Mouse (Mus musculus) midbrain, embryonic 11.5 days (tissue): ENCODE data around the gene Igsf9. TPM values are rescaled to one million over a fixed set of nuclear protein-coding genes. Genes with fewer than 3 reads are reported as not detected.

ENCODE experiments used
- ATAC-seq: fragments of 200-750 bp; cut with Nextera tagmentation; 2 replicates; pipeline ENCODE4 v1.8.0; 2017; ENCODE audit warnings: moderate TSS enrichment, moderate library complexity; ENCODE audit not compliant: low FRiP score
- DNase-seq: peaks from one replicate; pipeline ENCODE4 v3.0.0; 2015; ENCODE audit warnings: low spot score; ENCODE audit errors: missing footprints
- H3K27ac ChIP-seq: fragments of 300-500 bp; sonication (generic); 2 replicates; pipeline ENCODE4 v1.5.1; 2014; ENCODE audit warnings: low read depth, low read length
- H3K27me3 ChIP-seq: fragments of 300-500 bp; sonication (generic); 2 replicates; pipeline ENCODE4 v1.6.1; 2014; ENCODE audit warnings: mild to moderate bottlenecking, low read length, moderate library complexity, mixed read lengths; ENCODE audit not compliant: control insufficient read depth, insufficient read depth
- H3K36me3 ChIP-seq: fragments of 300-500 bp; sonication (generic); 2 replicates; pipeline ENCODE4 v1.6.1; 2014; ENCODE audit warnings: mild to moderate bottlenecking, low read length, moderate library complexity, mixed read lengths; ENCODE audit not compliant: control insufficient read depth, insufficient read depth
- H3K4me1 ChIP-seq: fragments of 300-500 bp; sonication (generic); 2 replicates; pipeline ENCODE4 v1.6.1; 2014; ENCODE audit warnings: low read length; ENCODE audit not compliant: control insufficient read depth, insufficient read depth
- H3K4me2 ChIP-seq: fragments of 300-500 bp; sonication (generic); 2 replicates; pipeline ENCODE4 v1.6.1; 2014; ENCODE audit warnings: mild to moderate bottlenecking, moderate library complexity
- H3K4me3 ChIP-seq: fragments of 300-500 bp; sonication (generic); 2 replicates; pipeline ENCODE4 v1.5.1; 2014; ENCODE audit warnings: low read depth, low read length
- H3K9ac ChIP-seq: fragments of 300-500 bp; sonication (generic); 2 replicates; pipeline ENCODE4 v1.6.1; 2014; ENCODE audit warnings: low read length
- H3K9me3 ChIP-seq: fragments of 300-500 bp; sonication (generic); 2 replicates; pipeline ENCODE4 v1.6.1; 2016; ENCODE audit warnings: low read length; ENCODE audit not compliant: control insufficient read depth
- WGBS: fragments of 180-500 bp; shearing (Covaris S2); extraction: QIAGEN DNeasy Blood & Tissue Kit; methylation state at CpG from one replicate; pipeline ENCODE4 v1.1.7; 2014; 5-methylcytosine and 5-hydroxymethylcytosine counted together
- polyA plus RNA-seq: library from polyadenylated mRNA; unstranded; fragments of >200 nt; fragmentation: Nextera tagmentation; extraction: Ambion mirVana; gene quantifications from 2 replicates; pipeline ENCODE4 v1.2.1, GENCODE M21; 2014

Gene Igsf9
- polyA plus RNA-seq, 1 experiment from 2014 or later: 49.7 TPM

DNA sequence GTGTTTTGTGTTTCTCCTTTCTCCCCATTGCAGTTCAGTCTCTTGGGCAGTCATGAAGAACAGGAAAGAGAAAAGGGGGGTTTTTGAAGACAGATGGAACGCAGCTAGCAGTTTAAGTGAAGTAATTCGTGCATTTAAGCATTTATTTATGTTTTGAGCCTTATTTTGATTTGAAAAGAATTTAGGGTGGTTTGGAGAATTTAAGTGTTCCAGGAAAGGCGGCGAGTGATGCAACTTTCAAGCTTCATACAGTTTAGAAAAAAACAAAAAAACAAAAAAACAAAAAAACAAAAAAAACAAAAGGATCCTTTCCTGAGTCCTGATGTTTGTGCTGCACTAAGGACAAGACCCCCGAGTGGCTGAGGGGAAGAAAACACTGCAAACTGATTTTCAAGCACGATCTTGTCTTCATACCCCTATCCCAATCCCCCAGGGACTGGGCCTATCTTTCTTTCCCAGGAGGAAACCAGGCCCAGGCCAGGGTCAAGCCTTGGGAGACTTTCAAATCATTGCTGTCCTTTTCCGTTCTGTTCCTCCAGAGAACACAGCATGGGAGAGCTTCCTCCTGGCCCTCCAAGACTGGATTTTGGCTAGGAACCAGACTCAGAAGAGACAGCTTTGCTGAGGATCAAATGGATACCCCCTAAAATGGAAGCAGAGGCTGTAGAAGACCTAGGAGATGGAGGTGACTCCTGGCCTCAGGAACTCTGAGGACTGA lies 33.1 kb downstream of the Igsf9 start:
- no peak overlapping the region for H3K4me3 ChIP-seq
- H3K27ac ChIP-seq: no peak overlapping the region
- H3K27me3 ChIP-seq: no peaks in the 10 kb centered on the region
- H3K4me1 ChIP-seq: no peaks in the 10 kb centered on the region
- DNase-seq (no peak), ATAC-seq (no peak)
- H3K9ac ChIP-seq: no peak overlapping the region
- H3K4me2 ChIP-seq: no peak overlapping the region
- 84% methylated on average over 7 of the region's 7 CpGs for WGBS
- H3K9me3 ChIP-seq: no peaks in the 10 kb centered on the region
- H3K36me3 ChIP-seq: no peaks in the 10 kb centered on the region

DNA sequence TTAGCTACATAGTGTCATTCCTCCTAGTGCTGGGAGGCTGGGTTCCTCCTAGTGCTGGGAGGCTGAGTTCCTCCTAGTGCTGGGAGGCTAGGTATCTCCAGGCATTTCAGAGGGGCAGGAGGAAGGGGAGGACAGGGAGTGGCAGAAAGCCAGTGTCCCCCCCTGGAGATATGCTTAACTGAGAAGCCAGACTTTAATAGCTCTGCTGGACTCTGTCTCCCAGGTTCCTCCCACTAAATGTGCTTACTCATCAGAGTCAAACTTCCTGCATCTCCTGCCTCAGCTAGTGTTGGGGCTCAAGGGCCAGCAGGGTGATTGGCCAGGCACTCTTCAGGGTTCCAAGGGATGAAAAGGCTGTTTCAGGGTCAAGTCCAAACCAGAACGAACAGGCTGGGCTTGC lies 33.8 kb downstream of the Igsf9 start:
- DNase-seq: no peak
- Histone ChIP-seq H3K4me2 (no peak overlapping the region), H3K36me3 (no peaks in the 10 kb centered on the region), H3K4me3 (no peak overlapping the region), H3K4me1 (no peaks in the 10 kb centered on the region), H3K9me3 (no peaks in the 10 kb centered on the region), H3K27me3 (no peaks in the 10 kb centered on the region), H3K27ac (no peak overlapping the region), H3K9ac (no peak overlapping the region)
- no peak for ATAC-seq
- 86% methylated on average over 1 of the region's 1 CpGs for WGBS

- WGBS: 73% methylated on average over 4 of the region's 4 CpGs
- Histone ChIP-seq H3K4me3 (no peak overlapping the region), H3K36me3 (no peaks in the 10 kb centered on the region), H3K9me3 (no peaks in the 10 kb centered on the region), H3K9ac (no peak overlapping the region), H3K4me2 (no peak overlapping the region), H3K27me3 (no peaks in the 10 kb centered on the region), H3K27ac (no peak overlapping the region), H3K4me1 (0 out of 2 replicates have a peak, but pooled peaks cover 5% of the 10 kb centered on the region)
- no peak for ATAC-seq
- DNase-seq: no peak
Measured at GRCm38 (mm10) chr1:172518013-172518412, 36.4 kb downstream of the Igsf9 start.

DNA sequence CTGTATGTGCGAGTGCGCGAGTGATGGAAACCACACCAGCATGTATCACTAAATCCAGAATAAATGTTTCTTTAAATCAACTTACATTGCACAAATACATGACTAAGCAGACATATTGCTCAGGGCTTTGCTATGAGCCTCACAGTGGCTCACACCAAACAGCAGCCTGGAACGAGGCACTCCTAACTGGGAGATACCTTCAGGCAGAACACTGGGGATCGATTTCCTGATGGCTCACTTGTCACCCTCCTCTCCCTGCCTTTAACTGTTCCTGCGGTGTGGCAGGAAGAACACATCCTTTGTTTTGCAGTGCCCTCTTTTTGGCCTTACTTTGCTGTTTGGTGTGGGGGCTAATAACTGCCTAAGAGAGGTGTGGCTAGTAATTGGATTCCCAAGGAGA lies 38.1 kb downstream of the Igsf9 start:
- ATAC-seq (no peak), DNase-seq (no peak)
- H3K4me1 ChIP-seq: 0 out of 2 replicates have a peak, but pooled peaks cover 5% of the 10 kb centered on the region
- no peak overlapping the region for H3K4me3 ChIP-seq
- no peak overlapping the region for H3K27ac ChIP-seq
- H3K9me3 ChIP-seq: no peaks in the 10 kb centered on the region
- no peak overlapping the region for H3K4me2 ChIP-seq
- 70% methylated on average over 6 of the region's 6 CpGs for WGBS
- no peaks in the 10 kb centered on the region for H3K27me3 ChIP-seq
- H3K9ac ChIP-seq: no peak overlapping the region
- no peaks in the 10 kb centered on the region for H3K36me3 ChIP-seq

DNA sequence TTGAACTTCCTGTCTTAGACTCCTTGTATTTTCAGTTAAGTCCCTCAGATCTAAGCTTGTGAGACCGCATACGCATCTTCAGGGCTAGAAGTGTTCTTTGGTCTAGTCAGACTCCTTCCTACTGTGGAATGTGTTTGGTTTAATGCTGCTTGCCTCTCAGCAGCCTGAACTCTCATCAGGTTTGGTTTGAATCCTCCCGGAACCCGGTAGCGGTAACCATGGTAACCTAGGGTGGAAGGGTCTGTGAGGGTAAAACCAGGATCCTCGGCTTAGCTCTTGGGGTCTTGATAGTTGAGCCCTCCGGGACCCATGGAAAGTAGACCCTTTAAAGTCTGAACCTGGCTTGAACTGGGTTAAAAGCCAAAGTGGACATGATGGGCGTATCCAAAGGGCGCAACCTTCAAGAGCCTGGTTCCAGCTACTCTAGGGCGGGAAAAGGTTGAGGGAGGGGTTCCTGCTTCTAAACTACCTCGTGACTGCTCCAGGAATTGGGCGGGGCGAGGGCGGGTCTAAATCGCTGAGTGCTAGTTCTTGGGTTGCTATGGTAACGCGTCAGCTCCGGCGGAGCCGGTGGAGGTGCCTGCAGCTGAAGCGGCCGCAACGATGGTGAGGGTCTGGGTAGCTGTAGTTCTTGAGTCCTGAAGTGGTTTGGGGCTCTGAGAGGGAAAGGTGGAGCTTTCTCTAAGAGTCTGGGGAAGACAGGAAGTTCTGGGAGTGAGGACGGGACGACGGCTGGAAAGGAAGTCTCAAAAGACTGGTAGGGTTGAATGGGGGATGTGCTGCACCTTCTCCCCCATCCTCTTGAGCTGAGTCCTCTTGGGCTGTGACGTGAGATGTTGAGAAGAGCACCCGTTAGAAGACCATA lies 39.2 kb downstream of the Igsf9 start, which contains the start of gene Cfap45:
Gene Cfap45, plus strand, starts transcription at position 226 of the 865 bp plus-strand sequence.
- no peaks in the 10 kb centered on the region for H3K36me3 ChIP-seq
- no peaks in the 10 kb centered on the region for H3K27me3 ChIP-seq
- H3K9ac ChIP-seq: no peak within 1 kb of the TSS
- 2% methylated on average over 28 of the region's 28 CpGs for WGBS
- 0 out of 2 replicates have a peak, but pooled peaks cover 5% of the 10 kb centered on the region for H3K4me1 ChIP-seq
- ATAC-seq: peak; percentile 93
- peak within 1 kb of the TSS; percentile 34 for H3K4me2 ChIP-seq
- no peaks in the 10 kb centered on the region for H3K9me3 ChIP-seq
- peak; percentile 98 for DNase-seq
- peak within 1 kb of the TSS; percentile 6; the same call in 1 of the 2 replicates for H3K4me3 ChIP-seq
- H3K27ac ChIP-seq: no peak within 1 kb of the TSS

DNA sequence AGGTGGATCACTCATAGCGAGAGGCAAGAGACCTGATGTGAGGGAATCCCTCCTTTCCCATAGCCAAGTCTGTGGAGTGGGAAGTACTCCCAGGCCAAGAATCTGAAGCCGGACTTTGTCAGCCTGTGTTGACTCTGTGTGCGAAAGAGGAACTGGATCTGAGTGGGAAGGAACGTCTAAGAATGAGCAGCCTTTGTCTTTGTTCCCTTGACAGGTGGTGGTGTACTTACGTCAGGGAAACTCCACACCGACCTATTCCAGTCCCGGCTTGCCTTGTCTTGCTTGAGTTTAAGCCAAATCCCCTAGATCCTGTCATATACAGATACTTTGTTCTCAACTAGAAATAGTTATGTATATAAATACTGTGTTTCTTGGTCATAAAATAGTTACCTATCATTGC lies 40.9 kb downstream of the Igsf9 start:
- WGBS: 71% methylated on average over 7 of the region's 7 CpGs
- no peak for ATAC-seq

GRCm38 (mm10) chr1:172523699-172524101 lies 42.1 kb downstream of the Igsf9 start:
- no peak overlapping the region for H3K27ac ChIP-seq
- no peak overlapping the region for H3K9ac ChIP-seq
- DNase-seq (no peak), ATAC-seq (no peak)
- 0 out of 2 replicates have a peak, but pooled peaks cover 5% of the 10 kb centered on the region for H3K4me1 ChIP-seq
- no peaks in the 10 kb centered on the region for H3K27me3 ChIP-seq
- no peak overlapping the region for H3K4me2 ChIP-seq
- no peak overlapping the region for H3K4me3 ChIP-seq
- no peaks in the 10 kb centered on the region for H3K9me3 ChIP-seq
- WGBS: 79% methylated on average over 12 of the region's 12 CpGs
- H3K36me3 ChIP-seq: no peaks in the 10 kb centered on the region

More for the DNA sequence above, 40.9 kb downstream of the Igsf9 start:
- Histone ChIP-seq H3K4me3 (no peak overlapping the region), H3K4me1 (0 out of 2 replicates have a peak, but pooled peaks cover 5% of the 10 kb centered on the region), H3K4me2 (no peak overlapping the region), H3K27me3 (no peaks in the 10 kb centered on the region), H3K9ac (no peak overlapping the region), H3K36me3 (no peaks in the 10 kb centered on the region), H3K9me3 (no peaks in the 10 kb centered on the region), H3K27ac (no peak overlapping the region)
- DNase-seq: no peak

DNA sequence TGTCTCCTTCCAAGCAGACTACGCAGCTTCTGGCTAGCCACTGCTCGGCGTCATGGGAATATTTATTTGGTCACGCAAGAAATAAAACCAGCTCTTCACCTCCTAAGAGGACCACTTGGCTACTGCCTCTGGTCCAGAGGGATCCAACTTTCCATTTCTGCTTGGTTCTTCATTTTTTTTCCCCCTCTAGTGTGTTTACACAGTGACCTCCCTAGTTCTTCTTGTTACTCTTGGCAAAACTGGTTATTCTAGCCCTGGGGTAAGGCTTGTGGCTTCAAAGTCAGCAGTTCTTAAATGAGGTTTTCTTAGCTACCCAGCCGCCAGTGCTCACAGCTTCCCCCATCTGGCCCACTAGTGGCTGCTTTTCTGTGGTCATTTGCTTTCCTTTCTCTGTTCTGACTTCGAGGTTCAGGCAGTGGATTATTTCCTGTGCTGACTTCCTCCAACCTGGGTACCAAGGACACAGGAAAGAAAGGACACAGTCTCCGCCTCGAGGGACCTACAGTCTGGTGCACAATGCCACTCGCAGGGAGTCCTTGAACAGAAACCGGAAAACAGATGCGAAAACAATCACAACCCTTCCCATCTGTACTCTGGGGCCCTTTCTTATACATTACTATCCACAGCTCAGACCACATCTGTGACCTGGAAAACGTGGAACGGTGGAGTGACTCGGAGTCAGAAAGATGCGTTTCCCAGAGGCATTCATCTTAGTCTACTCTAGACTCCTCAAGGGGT lies 43.6 kb downstream of the Igsf9 start:
- H3K4me1 ChIP-seq: 0 out of 2 replicates have a peak, but pooled peaks cover 5% of the 10 kb centered on the region
- H3K9me3 ChIP-seq: no peaks in the 10 kb centered on the region
- H3K27me3 ChIP-seq: 0 out of 2 replicates have a peak, but pooled peaks cover 2% of the 10 kb centered on the region
- ATAC-seq (no peak), DNase-seq (no peak)
- no peaks in the 10 kb centered on the region for H3K36me3 ChIP-seq
- H3K9ac ChIP-seq: no peak overlapping the region
- no peak overlapping the region for H3K4me3 ChIP-seq
- H3K4me2 ChIP-seq: no peak overlapping the region
- no peak overlapping the region for H3K27ac ChIP-seq
- WGBS: 64% methylated on average over 15 of the region's 15 CpGs
